Mouse (Mus musculus) midbrain, embryonic 10.5 days (tissue): Measurements from ENCODE around the gene Plxdc1. TPM values are rescaled to one million over a fixed set of nuclear protein-coding genes. Genes with fewer than 3 reads are reported as not detected.

ENCODE experiments used
- DNase-seq: peaks from one replicate; pipeline ENCODE4 v3.0.0-alpha.2; 2017; ENCODE audit warnings: low spot score
- H3K27ac ChIP-seq: fragments of 300-500 bp; sonication (generic); replicated peaks from 2 replicates; pipeline ENCODE4 v1.5.1; 2016; ENCODE audit warnings: mild to moderate bottlenecking
- H3K27me3 ChIP-seq: fragments of 300-500 bp; sonication (generic); 2 replicates; pipeline ENCODE4 v1.6.1; 2016; ENCODE audit warnings: low read depth, mild to moderate bottlenecking; ENCODE audit not compliant: poor library complexity, severe bottlenecking
- H3K36me3 ChIP-seq: fragments of 300-500 bp; sonication (generic); 2 replicates; pipeline ENCODE4 v1.6.1; 2016; ENCODE audit warnings: mild to moderate bottlenecking, moderate library complexity
- H3K4me1 ChIP-seq: fragments of 300-500 bp; sonication (generic); 2 replicates; pipeline ENCODE4 v1.6.1; 2016
- H3K4me3 ChIP-seq: fragments of 300-500 bp; sonication (generic); 2 replicates; pipeline ENCODE4 v1.5.1; 2016; ENCODE audit warnings: mild to moderate bottlenecking, moderate library complexity
- H3K9me3 ChIP-seq: fragments of 300-500 bp; sonication (generic); replicated peaks from 2 replicates; pipeline ENCODE4 v1.6.1; 2016; ENCODE audit warnings: mild to moderate bottlenecking
- WGBS: fragments of 180-500 bp; shearing (Covaris S2); methylation state at CpG from one replicate; pipeline ENCODE4 v1.1.7; 2016; 5-methylcytosine and 5-hydroxymethylcytosine counted together
- polyA plus RNA-seq: library from polyadenylated mRNA; unstranded; fragments of >200 nt; fragmentation: Nextera tagmentation; extraction: Ambion mirVana; gene quantifications from 2 replicates; pipeline ENCODE4 v1.2.1, GENCODE M21; 2016

The Plxdc1 gene
- polyA plus RNA-seq, 1 experiment from 2014 or later, result 0.06 TPM

- WGBS, result 90% methylated on average over 11 of the region's 11 CpGs
- Histone ChIP-seq H3K36me3 (no peaks in the 10 kb centered on the region), H3K27me3 (no peaks in the 10 kb centered on the region), H3K4me1 (peaks cover 8% of the 10 kb centered on the region), H3K4me3 (no peak overlapping the region), H3K9me3 (no peaks in the 10 kb centered on the region), H3K27ac (no peak overlapping the region)
- no peak for DNase-seq
Observed at GRCm38 (mm10) chr11:97908634-97909348, 77.5 kb downstream of the Plxdc1 start.

- DNase-seq, result no peak
- 90% methylated on average over 5 of the region's 5 CpGs for WGBS
- no peak overlapping the region for H3K4me3 ChIP-seq
- no peaks in the 10 kb centered on the region for H3K27me3 ChIP-seq
- no peak overlapping the region for H3K27ac ChIP-seq
- H3K4me1 ChIP-seq, result peaks cover 7% of the 10 kb centered on the region
- no peaks in the 10 kb centered on the region for H3K36me3 ChIP-seq
- no peaks in the 10 kb centered on the region for H3K9me3 ChIP-seq
Observed at GRCm38 (mm10) chr11:97907935-97908334, 78.3 kb downstream of the Plxdc1 start.

GRCm38 (mm10) chr11:97906905-97907304 lies 79.3 kb downstream of the Plxdc1 start:
- peaks cover 7% of the 10 kb centered on the region for H3K4me1 ChIP-seq
- 90% methylated on average over 9 of the region's 9 CpGs for WGBS
- H3K9me3 ChIP-seq, result no peaks in the 10 kb centered on the region
- DNase-seq, result no peak
- H3K27me3 ChIP-seq, result no peaks in the 10 kb centered on the region
- H3K4me3 ChIP-seq, result no peak overlapping the region
- no peak overlapping the region for H3K27ac ChIP-seq
- no peaks in the 10 kb centered on the region for H3K36me3 ChIP-seq

- no peak overlapping the region for H3K27ac ChIP-seq
- H3K36me3 ChIP-seq, result no peaks in the 10 kb centered on the region
- H3K27me3 ChIP-seq, result no peaks in the 10 kb centered on the region
- DNase-seq, result no peak
- peaks cover 2% of the 10 kb centered on the region; the same call in 1 of the 2 replicates for H3K4me1 ChIP-seq
- H3K9me3 ChIP-seq, result no peaks in the 10 kb centered on the region
- WGBS, result 63% methylated on average over 2 of the region's 2 CpGs
- H3K4me3 ChIP-seq, result no peak overlapping the region
Observed at GRCm38 (mm10) chr11:97905941-97906340, 80.3 kb downstream of the Plxdc1 start.

- DNase-seq, result no peak
- no peaks in the 10 kb centered on the region for H3K36me3 ChIP-seq
- no peak overlapping the region for H3K27ac ChIP-seq
- 86% methylated on average over 2 of the region's 2 CpGs for WGBS
- no peaks in the 10 kb centered on the region for H3K27me3 ChIP-seq
- H3K9me3 ChIP-seq, result no peaks in the 10 kb centered on the region
- no peak overlapping the region for H3K4me3 ChIP-seq
- H3K4me1 ChIP-seq, result no peaks in the 10 kb centered on the region
Observed at GRCm38 (mm10) chr11:97905540-97905939, 80.7 kb downstream of the Plxdc1 start.

- no peak overlapping the region for H3K27ac ChIP-seq
- H3K36me3 ChIP-seq, result no peaks in the 10 kb centered on the region
- WGBS, result 90% methylated on average over 13 of the region's 13 CpGs
- H3K4me1 ChIP-seq, result no peaks in the 10 kb centered on the region
- no peak overlapping the region for H3K4me3 ChIP-seq
- H3K27me3 ChIP-seq, result no peaks in the 10 kb centered on the region
- no peak for DNase-seq
- no peaks in the 10 kb centered on the region for H3K9me3 ChIP-seq
Observed at GRCm38 (mm10) chr11:97904801-97905200, 81.4 kb downstream of the Plxdc1 start.

- 83% methylated on average over 6 of the region's 6 CpGs for WGBS
- no peak overlapping the region for H3K27ac ChIP-seq
- no peak overlapping the region for H3K4me3 ChIP-seq
- H3K27me3 ChIP-seq, result no peaks in the 10 kb centered on the region
- H3K36me3 ChIP-seq, result no peaks in the 10 kb centered on the region
- no peak for DNase-seq
- no peaks in the 10 kb centered on the region for H3K4me1 ChIP-seq
- no peaks in the 10 kb centered on the region for H3K9me3 ChIP-seq
Observed at GRCm38 (mm10) chr11:97901806-97902205, 84.4 kb downstream of the Plxdc1 start.

- Histone ChIP-seq H3K9me3 (no peaks in the 10 kb centered on the region), H3K4me1 (no peaks in the 10 kb centered on the region)
Observed at GRCm38 (mm10) chr11:97899822-97900221, 86.4 kb downstream of the Plxdc1 start.

GRCm38 (mm10) chr11:97897568-97898185 lies 88.6 kb downstream of the Plxdc1 start:
- H3K27ac ChIP-seq, result no peak overlapping the region
- no peaks in the 10 kb centered on the region for H3K4me1 ChIP-seq
- WGBS, result 90% methylated on average over 3 of the region's 3 CpGs
- no peak for DNase-seq
- H3K9me3 ChIP-seq, result no peaks in the 10 kb centered on the region
- H3K27me3 ChIP-seq, result no peaks in the 10 kb centered on the region
- H3K36me3 ChIP-seq, result no peaks in the 10 kb centered on the region
- H3K4me3 ChIP-seq, result no peak overlapping the region

More at GRCm38 (mm10) chr11:97899822-97900221, 86.4 kb downstream of the Plxdc1 start:
- H3K27me3 ChIP-seq, result no peaks in the 10 kb centered on the region
- no peak overlapping the region for H3K4me3 ChIP-seq
- H3K27ac ChIP-seq, result no peak overlapping the region
- 7% methylated on average over 2 of the region's 2 CpGs for WGBS
- no peaks in the 10 kb centered on the region for H3K36me3 ChIP-seq
- peak; percentile 80 for DNase-seq

GRCm38 (mm10) chr11:97896655-97897054 lies 89.6 kb downstream of the Plxdc1 start:
- Histone ChIP-seq H3K9me3 (no peaks in the 10 kb centered on the region), H3K4me3 (no peak overlapping the region), H3K4me1 (no peaks in the 10 kb centered on the region), H3K36me3 (no peaks in the 10 kb centered on the region), H3K27me3 (no peaks in the 10 kb centered on the region), H3K27ac (no peak overlapping the region)
- DNase-seq, result no peak
- 81% methylated on average over 4 of the region's 4 CpGs for WGBS

GRCm38 (mm10) chr11:97891821-97892220 lies 94.4 kb downstream of the Plxdc1 start:
- Histone ChIP-seq H3K27me3 (no peaks in the 10 kb centered on the region), H3K27ac (no peak overlapping the region), H3K9me3 (no peaks in the 10 kb centered on the region), H3K36me3 (no peaks in the 10 kb centered on the region), H3K4me1 (no peaks in the 10 kb centered on the region), H3K4me3 (no peak overlapping the region)
- DNase-seq, result no peak
- WGBS, result 82% methylated on average over 5 of the region's 5 CpGs

GRCm38 (mm10) chr11:97885296-97885915 lies 100.8 kb downstream of the Plxdc1 start:
- Histone ChIP-seq H3K4me1 (0 out of 2 replicates have a peak, but pooled peaks cover 4% of the 10 kb centered on the region), H3K9me3 (no peaks in the 10 kb centered on the region; the same call in 1 of the 2 replicates), H3K4me3 (peak overlapping the region; percentile 68; the same call in 1 of the 2 replicates), H3K36me3 (no peaks in the 10 kb centered on the region), H3K27me3 (no peaks in the 10 kb centered on the region), H3K27ac (peak overlapping the region; percentile 89; the same call in 1 of the 2 replicates)
- DNase-seq, result no peak
- WGBS, result 93% methylated on average over 2 of the region's 2 CpGs
